Mouse (Mus musculus) lung, postnatal 0 days (tissue): ENCODE results near the gene Ckap5.

Experiments used
- CTCF ChIP-seq: IDR thresholded peaks from 2 replicates; pipeline ENCODE4 v1.5.1; 2016; ENCODE audit warnings: antibody characterized with exemption, mild to moderate bottlenecking
- EP300 ChIP-seq: IDR thresholded peaks from 2 replicates; pipeline ENCODE4 v1.6.1; 2016; ENCODE audit warnings: antibody characterized with exemption, mild to moderate bottlenecking, control low read depth

- TF ChIP-seq CTCF, result no peak
- no peak for TF ChIP-seq EP300
These were observed 46.2 kb upstream of the Ckap5 start for GRCm38 (mm10) chr2:91480399-91480801.
